ENCODE assay signal across 8 mouse cellular contexts in genomic region chr8:95533584-95534387, GRCm38 (mm10). TPM values are rescaled to one million over a fixed set of nuclear protein-coding genes. Genes with fewer than 3 reads are reported as not detected.
DNase-seq lines count a peak whose midpoint lies in the region; ATAC-seq and TF ChIP-seq lines count a peak whose summit lies in the region.

Ccdc113 (plus strand) TSS chr8:95534085.

- peak; percentile 95 for ATAC-seq in frontal cortex, adult (ENCODE audit: low TSS enrichment)
- ATAC-seq in hindbrain, embryonic 15.5 days (ENCODE audit: low FRiP score, low read depth) = peak; percentile 86

- H3K36me3 ChIP-seq in hindbrain, embryonic 15.5 days = no peaks in the 10 kb centered on the region

- peak within 1 kb of the TSS; percentile 49 for H3K4me3 ChIP-seq in hindbrain, embryonic 15.5 days
- peak within 1 kb of the TSS; percentile 52 for H3K4me3 ChIP-seq in left cerebral cortex, adult 2 months

- no peaks in the 10 kb centered on the region for H3K9me3 ChIP-seq in hindbrain, embryonic 15.5 days

- 5% methylated on average over 33 of the region's 33 CpGs for WGBS in hindbrain, embryonic 15.5 days

- peak within 1 kb of the TSS; percentile 85 for H3K4me2 ChIP-seq in hindbrain, embryonic 15.5 days

- TF ChIP-seq CTCF in left cerebral cortex, adult 2 months (IDR thresholded peaks at IDR 0.05) = no peak; the same call in 1 of the 2 replicates

- peak; percentile 77 to 92 for DNase-seq in adrenal gland, adult (ENCODE audit: inconsistent age in 2 of 2, low spot score in 1 of 2)
- DNase-seq in cerebellum, adult 9-11 months = peak; percentile 62
- DNase-seq in left cerebral cortex, adult 2 months (ENCODE audit: extremely low spot score in 1 of 2, low spot score in 2 of 2) = peak; percentile 58 to 61
- peak; percentile 62 for DNase-seq in lung, postnatal 36 days
- peak; percentile 71 for DNase-seq in retina, adult 2 months (ENCODE audit: low read depth, low spot score)
- peak; percentile 41 to 49 for DNase-seq in urinary bladder, postnatal 36 days (ENCODE audit: low spot score in 2 of 2)

- H3K27me3 ChIP-seq in hindbrain, embryonic 15.5 days = no peaks in the 10 kb centered on the region

- H3K4me1 ChIP-seq in hindbrain, embryonic 15.5 days (replicated peaks) = peaks cover 9% of the 10 kb centered on the region

- peak within 1 kb of the TSS; percentile 50 for H3K9ac ChIP-seq in hindbrain, embryonic 15.5 days

- peak within 1 kb of the TSS; percentile 56; the same call in 1 of the 2 replicates for H3K27ac ChIP-seq in hindbrain, embryonic 15.5 days (replicated peaks)
- H3K27ac ChIP-seq in left cerebral cortex, adult 2 months = peak within 1 kb of the TSS; percentile 77

- intact Hi-C loops in left cerebral cortex, adult 2 months (cut with DNase I) = loop anchor here (5.0 to 10.0 kb wide), 3 partner anchors 49 to 279 kb away; no protein-coding TSS in a partner anchor

RNA-seq across cellular contexts. Expression of gene Ccdc113, which starts in this region (rescaled TPM):
- 1.7 and 2.2 TPM in 2 replicates for polyA plus RNA-seq in hindbrain, embryonic 15.5 days (2015; fragmentation: Nextera tagmentation; extraction: Ambion mirVana)
- total RNA-seq in left cerebral cortex, adult 2 months (2021) = 1 to 10 TPM; 3.3 to 3.4 TPM

Comparison
In these comparisons a context has a peak if more than half of its experiments do, and no peak if none do; other contexts are left out.
1. Peak in every context shown above with its lines: DNase-seq, ATAC-seq, H3K4me3 ChIP-seq and H3K27ac ChIP-seq.